Mouse (Mus musculus): ENCODE measurements around the gene Abcb6.

Gene Abcb6

GRCm38 (mm10) chr1:75180105-75180590 is at the start of gene Abcb6:
Gene Abcb6 (minus strand): TSS chr1:75180392.
- DNase-seq (ENCODE audit: low spot score), result peak; percentile 81

DNA sequence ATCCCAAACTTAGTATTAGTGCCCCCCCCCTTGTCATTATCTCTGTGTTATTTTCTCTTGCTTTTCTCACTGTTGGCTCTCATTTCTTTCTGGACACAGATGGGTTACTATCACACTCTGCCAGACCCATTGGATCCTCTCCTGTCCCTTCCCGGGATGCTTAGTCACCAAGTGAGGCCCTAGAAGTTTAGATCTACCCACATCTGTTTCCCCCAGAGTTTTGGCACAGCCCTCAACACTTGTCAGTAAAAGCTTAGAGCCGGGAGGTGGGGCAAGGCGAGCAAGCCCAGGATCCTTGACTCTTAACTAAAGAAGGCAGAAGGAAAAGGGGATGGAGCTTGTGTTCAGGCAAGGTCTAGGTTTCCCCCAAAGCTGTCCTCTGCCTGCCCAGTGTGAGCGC is 49.0 kb upstream of the Abcb6 start:
- DNase-seq (ENCODE audit: low spot score), result no peak

DNA sequence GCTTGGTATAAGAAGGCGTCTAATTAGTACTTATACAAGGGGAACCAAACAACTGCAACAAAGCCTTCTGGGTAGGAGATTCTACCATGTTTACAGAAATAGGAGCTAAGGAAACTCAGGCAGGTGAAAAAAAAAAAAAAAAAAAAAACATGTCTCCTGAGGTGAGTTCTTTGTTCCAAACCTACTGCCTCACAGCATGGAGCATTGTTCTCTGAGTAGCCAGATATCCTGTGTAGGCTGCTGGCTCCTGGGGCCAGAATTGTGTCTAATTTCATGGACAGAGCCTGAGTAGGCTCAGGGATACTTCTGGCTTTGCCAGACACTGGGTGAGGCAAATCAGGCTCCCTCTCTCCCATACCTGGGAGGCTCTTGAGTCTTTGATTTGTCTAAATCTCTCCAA is 47.5 kb upstream of the Abcb6 start:
- DNase-seq (ENCODE audit: low spot score), result no peak

- DNase-seq (ENCODE audit: low spot score), result no peak
Observed at GRCm38 (mm10) chr1:75226138-75226537, 45.9 kb upstream of the Abcb6 start.

- no peak for DNase-seq (ENCODE audit: low spot score)
Observed at GRCm38 (mm10) chr1:75225473-75225872, 45.3 kb upstream of the Abcb6 start.

DNA sequence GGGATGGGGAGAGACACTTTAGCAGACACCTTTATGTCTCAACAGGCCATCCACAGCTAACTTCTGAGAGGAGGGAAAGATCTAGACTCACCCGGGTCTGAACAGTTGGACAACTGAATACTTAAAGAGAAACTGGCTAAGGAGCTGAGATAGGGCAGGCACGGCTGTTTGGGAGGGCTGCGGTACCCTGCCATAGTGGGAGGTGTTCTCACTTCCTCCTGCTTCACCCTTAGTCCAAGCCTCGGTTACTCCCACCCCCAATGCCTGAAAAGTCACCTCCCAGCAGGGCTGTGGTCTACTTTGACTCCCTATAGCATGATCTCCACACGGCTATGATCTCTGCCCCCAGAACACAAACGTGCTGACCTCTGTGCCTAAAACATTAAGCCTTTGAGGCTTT is 43.3 kb upstream of the Abcb6 start:
- no peak for DNase-seq (ENCODE audit: low spot score)

DNA sequence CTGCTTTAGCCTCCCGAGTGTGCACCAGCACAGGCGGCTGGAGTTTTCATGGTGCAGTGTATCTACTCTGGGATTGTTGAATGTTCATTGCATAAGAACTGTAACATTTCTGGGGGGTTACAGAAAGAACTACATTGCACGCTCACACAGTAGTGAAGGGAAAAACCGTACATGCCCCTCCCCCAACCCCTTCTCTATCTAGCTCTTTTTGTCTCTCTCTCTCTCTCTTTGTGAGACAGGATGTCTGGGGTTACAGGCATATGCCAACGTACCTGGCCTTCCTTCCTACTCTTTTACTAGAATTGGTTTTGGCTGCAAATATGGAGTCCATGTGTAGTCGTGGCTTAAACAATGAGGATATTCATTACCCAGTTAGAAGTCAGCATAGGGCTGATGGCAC is 42.7 kb upstream of the Abcb6 start:
- peak; percentile 41 for DNase-seq (ENCODE audit: low spot score)

GRCm38 (mm10) chr1:75221538-75221937 is 41.3 kb upstream of the Abcb6 start:
- no peak for DNase-seq (ENCODE audit: low spot score)

GRCm38 (mm10) chr1:75219531-75219930 is 39.3 kb upstream of the Abcb6 start, which contains the start of gene Tuba4a:
Gene Tuba4a (minus strand): TSS chr1:75219865.
- DNase-seq (ENCODE audit: low spot score), result no peak

- DNase-seq (ENCODE audit: low spot score), result peak; percentile 97
Observed at GRCm38 (mm10) chr1:75219078-75219477, 38.9 kb upstream of the Abcb6 start.

DNA sequence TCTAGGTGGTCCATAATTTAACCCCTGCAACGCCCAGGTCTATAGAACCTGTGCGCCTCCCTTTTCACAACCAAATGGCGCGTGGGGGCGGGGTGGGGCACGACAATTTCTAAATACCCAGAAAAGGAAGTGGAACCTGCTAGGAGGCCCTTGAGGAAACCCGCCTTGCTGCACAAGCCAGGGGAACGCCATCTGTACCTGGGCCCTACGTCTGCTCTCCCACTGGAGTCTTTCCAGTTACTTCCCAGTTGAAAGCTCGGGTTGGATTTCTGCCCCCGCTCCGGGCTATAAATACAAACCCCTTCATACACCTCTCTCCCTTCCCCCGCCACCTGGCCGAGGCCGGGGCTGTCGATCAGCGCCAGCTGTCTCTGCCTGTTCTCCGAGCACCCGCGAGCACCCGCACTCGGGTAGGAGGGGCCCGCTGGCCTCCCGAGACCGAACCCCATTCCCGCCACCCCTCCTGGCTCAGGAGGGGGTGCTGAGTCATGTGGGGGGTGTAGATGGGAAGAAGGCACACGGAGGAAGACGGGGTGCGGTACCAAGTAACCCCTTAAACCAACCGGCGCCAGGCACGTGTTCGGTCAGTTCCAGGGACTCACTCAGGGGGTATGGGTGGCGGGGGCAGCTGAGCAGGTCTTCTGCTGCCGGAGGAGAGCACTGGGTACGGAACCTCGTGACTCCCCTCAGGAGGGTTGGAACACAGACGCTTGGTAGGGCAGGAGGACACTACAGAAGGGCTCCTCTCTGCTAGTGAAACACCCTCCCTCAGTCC is 38.2 kb upstream of the Abcb6 start:
- DNase-seq (ENCODE audit: low spot score), result peak; percentile 64

DNA sequence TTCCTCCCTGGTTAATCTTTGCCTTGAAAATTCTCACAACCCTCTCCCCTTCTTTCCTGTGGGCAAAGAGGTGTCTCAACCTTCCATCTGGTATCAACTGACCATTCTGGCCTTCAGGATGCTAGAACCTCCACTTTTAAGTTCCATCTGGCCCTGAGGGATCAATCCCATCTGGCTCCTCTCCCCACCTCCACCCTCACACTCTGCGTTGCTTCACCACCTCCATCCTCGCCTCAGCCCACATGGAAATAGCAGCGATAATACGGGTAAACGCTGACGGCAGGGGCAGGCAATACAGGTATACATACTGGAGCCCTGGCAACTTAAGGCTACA is 37.7 kb upstream of the Abcb6 start:
- no peak for DNase-seq (ENCODE audit: low spot score)

GRCm38 (mm10) chr1:75216797-75217585 is 36.8 kb upstream of the Abcb6 start:
- no peak for DNase-seq (ENCODE audit: low spot score)

DNA sequence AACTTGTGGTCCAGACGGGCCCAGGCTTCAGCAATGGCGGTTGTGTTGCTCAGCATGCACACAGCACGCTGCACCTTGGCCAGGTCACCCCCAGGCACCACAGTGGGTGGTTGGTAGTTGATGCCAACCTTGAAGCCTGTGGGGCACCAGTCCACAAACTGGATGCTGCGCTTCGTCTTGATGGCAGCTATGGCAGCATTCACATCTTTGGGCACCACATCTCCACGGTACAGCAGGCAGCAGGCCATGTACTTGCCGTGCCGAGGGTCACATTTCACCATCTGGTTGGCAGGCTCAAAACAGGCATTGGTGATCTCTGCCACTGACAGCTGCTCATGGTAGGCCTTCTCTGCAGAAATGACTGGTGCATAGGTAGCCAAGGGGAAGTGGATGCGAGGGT is 35.6 kb upstream of the Abcb6 start:
- DNase-seq (ENCODE audit: low spot score), result no peak

DNA sequence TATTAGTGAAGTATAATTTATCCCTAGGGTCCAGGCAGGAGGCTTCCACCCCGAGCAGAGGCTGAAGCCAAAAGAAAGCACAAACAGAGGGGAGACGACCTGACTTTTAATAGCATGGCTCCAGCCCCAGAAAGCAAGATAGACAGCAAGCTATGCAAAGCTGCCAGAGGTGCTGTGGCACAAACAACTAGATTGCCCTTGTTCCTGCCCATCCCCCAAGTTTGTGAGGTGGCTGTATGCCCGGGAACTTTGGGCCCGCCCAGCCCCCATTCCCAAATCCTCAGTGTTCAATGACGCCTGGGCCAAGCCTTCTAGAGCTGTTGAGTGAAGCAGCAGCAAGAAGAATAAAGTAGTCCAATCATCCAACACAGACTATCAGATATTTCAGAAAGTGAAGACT is 34.7 kb upstream of the Abcb6 start:
- DNase-seq (ENCODE audit: low spot score), result no peak

- DNase-seq (ENCODE audit: low spot score), result no peak
Observed at GRCm38 (mm10) chr1:75214442-75214841, 34.2 kb upstream of the Abcb6 start.

DNA sequence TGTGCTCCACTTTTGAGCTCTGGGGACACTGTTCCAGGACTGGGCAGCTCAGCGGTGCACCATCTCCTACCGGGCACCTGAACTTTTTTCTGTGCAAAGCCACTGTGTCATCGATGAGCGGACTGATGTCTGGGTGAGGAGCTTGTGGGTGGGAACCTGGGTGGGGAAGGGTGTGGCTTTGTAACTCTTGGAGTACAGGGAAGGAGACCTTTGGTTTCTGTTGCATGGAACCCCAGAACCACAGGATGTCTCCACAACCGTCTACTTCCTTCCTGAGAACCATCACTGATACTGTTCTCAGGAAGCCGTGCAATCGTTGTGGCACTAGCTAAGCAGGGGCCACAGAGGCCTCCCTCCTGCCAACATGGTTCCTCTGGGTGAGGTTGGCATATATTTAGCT is 32.9 kb upstream of the Abcb6 start:
- DNase-seq (ENCODE audit: low spot score), result peak; percentile 34

- DNase-seq (ENCODE audit: low spot score), result no peak
Observed at GRCm38 (mm10) chr1:75212542-75212941, 32.4 kb upstream of the Abcb6 start.

DNA sequence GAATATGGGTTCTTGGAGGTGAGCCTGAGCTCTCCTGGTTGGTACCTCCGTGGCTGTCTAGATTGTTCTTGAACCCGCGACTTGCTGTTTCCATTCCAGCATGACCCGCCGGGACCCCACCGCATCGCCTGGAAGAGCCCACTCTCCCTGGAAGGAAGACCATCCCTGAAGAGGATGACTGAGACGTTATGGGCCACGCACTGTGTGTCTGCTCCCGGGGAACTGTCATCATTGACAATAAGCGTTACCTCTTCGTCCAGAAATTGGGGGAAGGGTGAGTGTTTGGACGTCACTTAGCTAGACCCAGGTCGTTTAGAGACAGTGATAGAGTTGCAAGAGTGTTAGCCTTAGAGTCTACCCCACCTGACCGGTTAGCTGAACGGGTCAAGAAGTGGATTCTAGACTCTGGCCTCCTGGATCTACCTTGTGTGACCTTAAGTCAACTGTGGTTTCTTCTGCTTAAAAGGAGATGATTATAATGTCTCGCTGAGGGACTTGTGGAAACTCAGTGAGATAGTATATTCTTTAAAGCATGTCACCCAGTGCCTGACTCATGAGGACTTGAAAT is 31.0 kb upstream of the Abcb6 start:
- no peak for DNase-seq (ENCODE audit: low spot score)

- DNase-seq (ENCODE audit: low spot score), result peak; percentile 92
Observed at GRCm38 (mm10) chr1:75210136-75211087, 30.2 kb upstream of the Abcb6 start, which contains the start of the genes Glb1l and Stk16. Gene Glb1l (minus strand): TSS chr1:75210813. Gene Stk16 (plus strand): TSS chr1:75210838.

DNA sequence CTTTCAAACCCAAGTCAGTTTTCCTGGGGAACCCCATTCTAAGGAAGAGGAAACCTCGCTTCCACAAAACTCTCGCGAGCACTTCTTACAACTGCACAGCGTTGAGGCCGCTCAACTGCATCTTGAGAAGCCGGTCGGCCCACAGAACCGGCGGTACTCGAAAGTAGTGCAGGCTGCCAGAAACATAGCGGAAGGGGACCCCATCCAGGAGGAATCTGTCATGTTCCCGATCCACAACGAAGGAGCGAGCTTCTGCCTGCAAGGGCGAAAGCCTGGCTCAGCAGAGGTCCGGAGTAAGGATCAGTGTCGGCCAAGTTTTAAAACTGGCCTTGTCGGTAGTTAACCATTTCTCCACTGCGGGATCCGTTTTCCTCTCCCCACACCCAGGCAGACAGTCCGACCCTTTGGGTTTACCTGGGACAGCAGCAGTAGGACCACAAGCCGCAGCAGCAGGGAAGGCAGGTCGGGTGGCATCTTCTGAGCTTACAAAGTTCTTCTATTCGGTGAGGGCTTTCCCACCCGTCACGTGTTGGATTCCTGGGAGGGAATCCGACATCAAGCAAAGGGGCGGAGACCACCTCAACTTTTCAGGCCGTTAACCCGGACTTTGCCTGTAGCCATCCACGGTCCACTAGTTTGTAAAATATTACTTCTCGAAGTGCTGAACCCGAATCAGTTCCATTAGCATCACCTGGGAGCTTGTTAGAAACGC is 28.9 kb upstream of the Abcb6 start:
- peak; percentile 25 for DNase-seq (ENCODE audit: low spot score)
